Mouse (Mus musculus): ENCODE measurements at regions not wholly inside any gene's neighbourhood (a gene's known extent, or its start where the extent isn't known, plus 50 kb on each side); places are given as distances from the start of the nearest gene placed in this dataset.

- no peak for TF ChIP-seq HCFC1 (IDR thresholded peaks at IDR 0.05; ENCODE audit: borderline replicate concordance, insufficient read depth, low read length)
- TF ChIP-seq ZNF384 (IDR thresholded peaks at IDR 0.05; ENCODE audit: low read depth, low read length) = no peak
- TF ChIP-seq ZC3H11A (IDR thresholded peaks at IDR 0.05; ENCODE audit: borderline replicate concordance, low read depth, low read length) = no peak
- no peak for TF ChIP-seq MAFK (IDR thresholded peaks at IDR 0.05; ENCODE audit: insufficient read depth, low read depth, low read length)
Observed at GRCm38 (mm10) chr4:119054129-119054528, 54.4 kb upstream of the Slc2a1 start.

All from ES-E14 (cell line).